Mouse (Mus musculus): ENCODE measurements around the gene Nppc.

The Nppc gene

GRCm38 (mm10) chr1:86670279-86671038 is at the start of gene Nppc:
Gene Nppc, minus strand, starts transcription at chr1:86670571.
- in situ Hi-C loops (cut with MboI, MseI) = no loop called here

- in situ Hi-C loops (cut with MboI, MseI) = no loop called here
Measured at GRCm38 (mm10) chr1:86719391-86719790, 49.0 kb upstream of the Nppc start.

- in situ Hi-C loops (cut with MboI, MseI) = no loop called here
Measured at GRCm38 (mm10) chr1:86718190-86718589, 47.8 kb upstream of the Nppc start.

GRCm38 (mm10) chr1:86713054-86713453 is 42.7 kb upstream of the Nppc start:
- in situ Hi-C loops (cut with MboI, MseI) = no loop called here

GRCm38 (mm10) chr1:86712045-86712444 is 41.7 kb upstream of the Nppc start:
- in situ Hi-C loops (cut with MboI, MseI) = no loop called here

GRCm38 (mm10) chr1:86709546-86709945 is 39.2 kb upstream of the Nppc start:
- in situ Hi-C loops (cut with MboI, MseI) = no loop called here

- in situ Hi-C loops (cut with MboI, MseI) = no loop called here
Measured at GRCm38 (mm10) chr1:86705461-86705860, 35.1 kb upstream of the Nppc start.

- in situ Hi-C loops (cut with MboI, MseI) = no loop called here
Measured at GRCm38 (mm10) chr1:86703965-86704326, 33.6 kb upstream of the Nppc start.

GRCm38 (mm10) chr1:86703300-86703964 is 33.1 kb upstream of the Nppc start, which contains the start of gene Dis3l2:
Gene Dis3l2, plus strand, starts transcription at chr1:86703808.
- in situ Hi-C loops (cut with MboI, MseI) = no loop called here

GRCm38 (mm10) chr1:86700367-86700766 is 30.0 kb upstream of the Nppc start:
- in situ Hi-C loops (cut with MboI, MseI) = no loop called here

- in situ Hi-C loops (cut with MboI, MseI) = no loop called here
Measured at GRCm38 (mm10) chr1:86699346-86700136, 29.2 kb upstream of the Nppc start.

- in situ Hi-C loops (cut with MboI, MseI) = no loop called here
Measured at GRCm38 (mm10) chr1:86698721-86699120, 28.4 kb upstream of the Nppc start.

- in situ Hi-C loops (cut with MboI, MseI) = no loop called here
Measured at GRCm38 (mm10) chr1:86696948-86697347, 26.6 kb upstream of the Nppc start.

GRCm38 (mm10) chr1:86691027-86691426 is 20.7 kb upstream of the Nppc start:
- in situ Hi-C loops (cut with MboI, MseI) = no loop called here

- in situ Hi-C loops (cut with MboI, MseI) = no loop called here
Measured at GRCm38 (mm10) chr1:86687236-86687635, 16.9 kb upstream of the Nppc start.

GRCm38 (mm10) chr1:86678667-86679066 is 8.3 kb upstream of the Nppc start:
- in situ Hi-C loops (cut with MboI, MseI) = no loop called here

- in situ Hi-C loops (cut with MboI, MseI) = no loop called here
Measured at GRCm38 (mm10) chr1:86677624-86678023, 7.3 kb upstream of the Nppc start.

GRCm38 (mm10) chr1:86675126-86675525 is 4.8 kb upstream of the Nppc start:
- in situ Hi-C loops (cut with MboI, MseI) = no loop called here

- in situ Hi-C loops (cut with MboI, MseI) = no loop called here
Measured at GRCm38 (mm10) chr1:86674385-86674784, 4.0 kb upstream of the Nppc start.

GRCm38 (mm10) chr1:86669552-86670273 is 658 bp downstream of the Nppc start:
- in situ Hi-C loops (cut with MboI, MseI) = loop anchor here (5.0 kb wide), 1 partner anchor 373 kb away; no protein-coding TSS in a partner anchor

- in situ Hi-C loops (cut with MboI, MseI) = loop anchor here (5.0 kb wide), 1 partner anchor 377 kb away; no protein-coding TSS in a partner anchor
Measured at GRCm38 (mm10) chr1:86665091-86665490, 5.3 kb downstream of the Nppc start.

- in situ Hi-C loops (cut with MboI, MseI) = no loop called here
Measured at GRCm38 (mm10) chr1:86657071-86657470, 13.3 kb downstream of the Nppc start.

Data from T-helper 2 cell (primary cell).